Mouse (Mus musculus) MEL (cell line): Measurements from ENCODE around the gene Mprip.

Source experiments
- CHD2 ChIP-seq: IDR thresholded peaks from 2 replicates; pipeline ENCODE4 v1.6.1; 2011; ENCODE audit warnings: low read length, improper control_type of control experiment
- CTCF ChIP-seq, 3 experiments: IDR thresholded peaks in 2 of 3; conservative IDR thresholded peaks in 1 of 3; 2 replicates each; pipeline ENCODE4 v1.5.1; 2011 to 2012; ENCODE audit warnings: low read length in 3 of 3, low read depth in 2 of 3, mild to moderate bottlenecking in 2 of 3, improper control_type of control experiment in 1 of 3, inconsistent platforms in 1 of 3, mixed read lengths in 1 of 3, moderate library complexity in 1 of 3; ENCODE audit not compliant: control insufficient read depth in 1 of 3, insufficient read depth in 1 of 3, poor library complexity in 1 of 3, severe bottlenecking in 1 of 3
- ELF1 ChIP-seq: IDR thresholded peaks from 2 replicates; pipeline ENCODE4 v1.6.1; 2014; ENCODE audit warnings: low read depth, mild to moderate bottlenecking, inconsistent platforms, low read length, improper control_type of control experiment, moderate library complexity
- EP300 ChIP-seq, 2 experiments: IDR thresholded peaks; 2 replicates each; pipeline ENCODE4 v1.6.1; 2011; ENCODE audit warnings: improper control_type of control experiment in 2 of 2, low read length in 2 of 2, low read depth in 1 of 2, mild to moderate bottlenecking in 1 of 2
- NRF1 ChIP-seq: IDR thresholded peaks from 2 replicates; pipeline ENCODE4 v1.6.1; 2014; ENCODE audit warnings: low read depth, mild to moderate bottlenecking, inconsistent platforms, low read length, improper control_type of control experiment, moderate library complexity; ENCODE audit not compliant: poor library complexity, insufficient read depth, severe bottlenecking
- TCF12 ChIP-seq: IDR thresholded peaks from 2 replicates; pipeline ENCODE4 v1.6.1; 2014; ENCODE audit warnings: low read depth, mild to moderate bottlenecking, inconsistent platforms, low read length, improper control_type of control experiment, moderate library complexity
- ZMIZ1 ChIP-seq: IDR thresholded peaks from 2 replicates; pipeline ENCODE4 v1.6.1; 2012; ENCODE audit warnings: low read depth, mild to moderate bottlenecking, inconsistent platforms, low read length, improper control_type of control experiment, moderate library complexity

DNA sequence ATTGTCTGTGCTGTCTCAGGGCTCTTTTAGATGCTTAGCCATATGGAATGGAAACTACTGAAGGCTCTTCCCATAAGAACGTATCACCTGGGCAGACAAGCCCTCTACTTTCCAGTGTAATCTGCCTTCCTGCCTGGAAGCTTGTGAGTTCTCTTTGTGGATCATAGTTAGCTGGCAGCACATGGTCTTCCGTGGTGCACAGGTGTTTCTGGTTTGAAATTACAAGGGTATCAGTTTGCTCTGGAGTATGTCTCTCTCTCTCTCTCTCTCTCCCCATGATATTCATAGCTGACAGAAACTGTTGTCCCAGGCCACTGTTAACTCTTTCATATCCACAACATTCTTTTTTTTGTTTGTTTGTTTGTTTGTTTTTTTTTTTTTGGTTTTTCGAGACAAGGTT is 12.9 kb downstream of the Mprip start:
- TF ChIP-seq EP300 (IDR thresholded peaks at IDR 0.05; ENCODE audit: low read depth in 1 of 2, low read length in 2 of 2) (no peak), TCF12 (no peak), NRF1 (no peak), CTCF (IDR thresholded peaks at IDR 0.05 in 2 of 3, conservative IDR thresholded peaks at IDR 0.05 in 1 of 3; ENCODE audit: control insufficient read depth in 1 of 3, insufficient read depth in 1 of 3, low read depth in 2 of 3, low read length in 3 of 3, poor library complexity in 1 of 3, severe bottlenecking in 1 of 3) (no peak), ELF1 (no peak), ZMIZ1 (no peak), CHD2 (no peak)
